Mouse (Mus musculus): ENCODE results near the gene Clic3. TPM values are rescaled to one million over a fixed set of nuclear protein-coding genes. Genes with fewer than 3 reads are reported as not detected.
A peak's percentile ranks its signal among the peaks of the same experiment; 100 is the strongest.

Clic3 gene
- polyA plus RNA-seq, 1 experiment from 2014 or later, result 20.0 TPM

- ATAC-seq (ENCODE audit: insufficient read depth), result no peak
- TF ChIP-seq CTCF (IDR thresholded peaks at IDR 0.05; ENCODE audit: low read depth), result no peak
- Histone ChIP-seq H3K9ac (no peak overlapping the region), H3K27ac (ENCODE audit: low read depth) (no peak overlapping the region), H3K4me1 (ENCODE audit: insufficient read depth) (peaks cover 8% of the 10 kb centered on the region), H3K27me3 (ENCODE audit: insufficient read depth, low read length) (no peaks in the 10 kb centered on the region), H3K4me2 (no peak overlapping the region), H3K4me3 (ENCODE audit: low read depth, low read length) (no peak overlapping the region), H3K9me3 (ENCODE audit: low read depth, low read length) (no peaks in the 10 kb centered on the region), H3K36me3 (ENCODE audit: insufficient read depth) (peaks cover 26% of the 10 kb centered on the region)
- 75% methylated on average over 3 of the region's 3 CpGs for WGBS
- no peak for DNase-seq
Observed at GRCm38 (mm10) chr2:25502726-25503125, 46.1 kb downstream of the Clic3 start.

DNA sequence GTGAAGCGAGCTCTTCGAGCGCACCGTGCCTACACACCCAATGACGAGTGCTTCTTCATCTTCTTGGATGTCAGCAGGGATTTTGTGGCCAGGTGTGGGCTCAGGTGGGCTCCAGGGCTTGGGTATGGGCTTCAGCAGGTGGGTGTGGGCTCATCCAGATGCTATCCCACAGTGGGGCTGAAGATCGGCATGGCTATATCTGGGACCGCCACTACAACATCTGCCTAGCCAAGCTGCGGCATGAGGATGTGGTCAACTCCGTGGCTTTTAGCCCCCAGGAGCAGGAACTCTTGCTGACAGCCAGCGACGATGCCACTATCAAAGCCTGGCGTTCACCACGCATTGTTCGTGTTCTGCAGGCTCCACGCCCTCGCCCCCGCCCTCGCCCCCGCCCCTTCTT, 47.9 kb downstream of the Clic3 start:
- Histone ChIP-seq H3K36me3 (ENCODE audit: insufficient read depth) (peaks cover 26% of the 10 kb centered on the region), H3K9me3 (ENCODE audit: low read depth, low read length) (no peaks in the 10 kb centered on the region), H3K4me2 (no peak overlapping the region), H3K4me1 (ENCODE audit: insufficient read depth) (peaks cover 8% of the 10 kb centered on the region), H3K27me3 (ENCODE audit: insufficient read depth, low read length) (no peaks in the 10 kb centered on the region), H3K4me3 (ENCODE audit: low read depth, low read length) (no peak overlapping the region), H3K27ac (ENCODE audit: low read depth) (no peak overlapping the region), H3K9ac (no peak overlapping the region)
- DNase-seq, result no peak
- no peak for ATAC-seq (ENCODE audit: insufficient read depth)
- WGBS, result 95% methylated on average over 19 of the region's 19 CpGs
- no peak for TF ChIP-seq CTCF (IDR thresholded peaks at IDR 0.05; ENCODE audit: low read depth)

DNA sequence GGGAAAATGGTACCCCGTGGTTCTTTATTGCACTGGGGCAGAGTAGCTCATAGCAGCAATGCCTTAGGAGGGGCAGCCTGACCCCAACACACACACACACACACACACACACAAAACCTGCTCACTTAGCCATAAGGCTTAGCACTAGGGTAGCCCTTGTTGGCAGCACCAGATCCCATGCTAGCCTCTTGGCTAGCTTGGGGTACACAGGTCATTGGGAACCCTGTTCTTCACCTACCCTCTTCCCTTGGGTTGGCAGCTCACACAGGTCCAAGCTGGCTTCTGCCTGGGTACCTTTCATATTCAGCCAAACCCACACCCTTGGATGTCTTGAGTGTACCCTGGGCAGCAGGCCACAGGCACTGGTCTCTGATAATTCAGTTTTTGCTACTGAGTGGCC, 48.4 kb downstream of the Clic3 start:
- Histone ChIP-seq H3K9me3 (ENCODE audit: low read depth, low read length) (no peaks in the 10 kb centered on the region), H3K4me2 (no peak overlapping the region), H3K27me3 (ENCODE audit: insufficient read depth, low read length) (no peaks in the 10 kb centered on the region), H3K27ac (ENCODE audit: low read depth) (no peak overlapping the region), H3K4me3 (ENCODE audit: low read depth, low read length) (no peak overlapping the region), H3K4me1 (ENCODE audit: insufficient read depth) (peaks cover 7% of the 10 kb centered on the region), H3K9ac (no peak overlapping the region), H3K36me3 (ENCODE audit: insufficient read depth) (peaks cover 26% of the 10 kb centered on the region)
- WGBS, result 91% methylated on average over 1 of the region's 1 CpGs
- ATAC-seq (ENCODE audit: insufficient read depth) (no peak), DNase-seq (no peak)
- no peak for TF ChIP-seq CTCF (IDR thresholded peaks at IDR 0.05; ENCODE audit: low read depth)

- no peak for TF ChIP-seq CTCF (IDR thresholded peaks at IDR 0.05; ENCODE audit: low read depth)
- H3K27ac ChIP-seq (ENCODE audit: low read depth), result no peak overlapping the region
- peaks cover 26% of the 10 kb centered on the region for H3K36me3 ChIP-seq (ENCODE audit: insufficient read depth)
- H3K4me1 ChIP-seq (ENCODE audit: insufficient read depth), result peaks cover 5% of the 10 kb centered on the region
- ATAC-seq (ENCODE audit: insufficient read depth), result no peak
- no peak overlapping the region for H3K4me3 ChIP-seq (ENCODE audit: low read depth, low read length)
- WGBS, result 93% methylated on average over 4 of the region's 4 CpGs
- no peaks in the 10 kb centered on the region for H3K27me3 ChIP-seq (ENCODE audit: insufficient read depth, low read length)
- DNase-seq, result no peak
- no peak overlapping the region for H3K9ac ChIP-seq
- H3K9me3 ChIP-seq (ENCODE audit: low read depth, low read length), result no peaks in the 10 kb centered on the region
- H3K4me2 ChIP-seq, result no peak overlapping the region
Observed at GRCm38 (mm10) chr2:25505860-25506259, 49.2 kb downstream of the Clic3 start.

DNA sequence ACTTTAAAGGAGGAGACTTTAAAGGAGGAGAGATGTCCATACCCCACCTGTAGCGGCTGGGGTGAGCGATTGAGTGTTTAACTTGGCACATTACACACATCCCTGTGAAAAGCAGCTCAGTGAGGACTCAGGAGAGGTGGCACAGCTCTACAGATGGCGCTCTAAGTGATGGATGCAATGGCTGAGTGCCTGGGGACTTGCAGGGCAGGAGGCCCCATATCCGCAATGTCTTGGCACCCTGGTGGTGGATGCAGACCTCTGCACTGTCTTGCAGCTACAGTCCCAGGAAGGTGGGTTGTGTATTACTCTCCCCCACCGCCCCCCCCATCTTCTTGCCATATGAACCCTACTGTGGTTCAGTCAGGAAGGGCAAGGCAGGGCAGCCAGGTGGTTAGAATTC, 50.3 kb downstream of the Clic3 start:
- ATAC-seq (ENCODE audit: insufficient read depth), result no peak
- Histone ChIP-seq H3K4me1 (ENCODE audit: insufficient read depth) (peaks cover under 1% of the 10 kb centered on the region; the same call in 1 of the 2 replicates), H3K9me3 (ENCODE audit: low read depth, low read length) (no peaks in the 10 kb centered on the region), H3K36me3 (ENCODE audit: insufficient read depth) (peaks cover 26% of the 10 kb centered on the region), H3K9ac (no peak overlapping the region), H3K4me2 (no peak overlapping the region), H3K27me3 (ENCODE audit: insufficient read depth, low read length) (no peaks in the 10 kb centered on the region), H3K4me3 (ENCODE audit: low read depth, low read length) (no peak overlapping the region), H3K27ac (ENCODE audit: low read depth) (no peak overlapping the region)
- WGBS, result 28% methylated on average over 5 of the region's 5 CpGs
- DNase-seq, result peak; percentile 41
- peak; percentile 56 for TF ChIP-seq CTCF (IDR thresholded peaks at IDR 0.05; ENCODE audit: low read depth)

Small RNA genes within 50 kb of the gene (microRNA-seq; reads per million reads assigned to microRNA genes)
- not detected for gene Mir3087 (ENCODE audit: borderline number of aligned reads)

Other genes with a start within 250 kb of the Clic3 start
- gene Nelfb, start 245.3 kb upstream of the Clic3 start, polyA plus RNA-seq (2014; fragmentation: Nextera tagmentation; extraction: Ambion mirVana), result 96.6 and 108 TPM in 2 replicates
- gene Stpg3, start 242.2 kb upstream of the Clic3 start, polyA plus RNA-seq (2014; fragmentation: Nextera tagmentation; extraction: Ambion mirVana), result not detected in 2 replicates
- gene Fam166a, start 238.1 kb upstream of the Clic3 start, polyA plus RNA-seq (2014; fragmentation: Nextera tagmentation; extraction: Ambion mirVana), result 0.47 TPM in 1 of 2 replicates, not detected in the other
- gene Tubb4b, start 232.1 kb upstream of the Clic3 start, polyA plus RNA-seq (2014; fragmentation: Nextera tagmentation; extraction: Ambion mirVana), result 593 and 610 TPM in 2 replicates
- not detected in 2 replicates for gene Slc34a3, start 222.5 kb upstream of the Clic3 start, polyA plus RNA-seq (2014; fragmentation: Nextera tagmentation; extraction: Ambion mirVana)
- not detected in 2 replicates for gene Rnf224, start 220.1 kb upstream of the Clic3 start, polyA plus RNA-seq (2014; fragmentation: Nextera tagmentation; extraction: Ambion mirVana)
- gene Rnf208, start 214.6 kb upstream of the Clic3 start, polyA plus RNA-seq (2014; fragmentation: Nextera tagmentation; extraction: Ambion mirVana), result 7.7 and 9.9 TPM in 2 replicates
- not detected in 2 replicates for gene Cysrt1, start 214.4 kb upstream of the Clic3 start, polyA plus RNA-seq (2014; fragmentation: Nextera tagmentation; extraction: Ambion mirVana)
- gene AL732309.1, start 210.0 kb upstream of the Clic3 start, polyA plus RNA-seq (2014; fragmentation: Nextera tagmentation; extraction: Ambion mirVana), result 3.5 and 3.6 TPM in 2 replicates
- 14.5 and 16.4 TPM in 2 replicates for gene Tmem203, start 201.4 kb upstream of the Clic3 start, polyA plus RNA-seq (2014; fragmentation: Nextera tagmentation; extraction: Ambion mirVana)
- 4.7 and 5.0 TPM in 2 replicates for gene Tprn, start 194.2 kb upstream of the Clic3 start, polyA plus RNA-seq (2014; fragmentation: Nextera tagmentation; extraction: Ambion mirVana)
- gene Ssna1, start 184.4 kb upstream of the Clic3 start, polyA plus RNA-seq (2014; fragmentation: Nextera tagmentation; extraction: Ambion mirVana), result 217 and 229 TPM in 2 replicates
- 109 and 119 TPM in 2 replicates for gene Anapc2, start 184.4 kb upstream of the Clic3 start, polyA plus RNA-seq (2014; fragmentation: Nextera tagmentation; extraction: Ambion mirVana)
- not detected in 2 replicates for gene Tmem210, start 168.7 kb upstream of the Clic3 start, polyA plus RNA-seq (2014; fragmentation: Nextera tagmentation; extraction: Ambion mirVana)
- gene Lrrc26, start 166.9 kb upstream of the Clic3 start, polyA plus RNA-seq (2014; fragmentation: Nextera tagmentation; extraction: Ambion mirVana), result 0.46 and 0.89 TPM in 2 replicates
- gene Grin1, start 137.7 kb upstream of the Clic3 start, polyA plus RNA-seq (2014; fragmentation: Nextera tagmentation; extraction: Ambion mirVana), result 0.78 and 0.84 TPM in 2 replicates
- 70.9 and 76.4 TPM in 2 replicates for gene Man1b1, start 124.5 kb upstream of the Clic3 start, polyA plus RNA-seq (2014; fragmentation: Nextera tagmentation; extraction: Ambion mirVana)
- 13.9 and 16.6 TPM in 2 replicates for gene Dpp7, start 100.5 kb upstream of the Clic3 start, polyA plus RNA-seq (2014; fragmentation: Nextera tagmentation; extraction: Ambion mirVana)
- 17.4 and 20.1 TPM in 2 replicates for gene Uap1l1, start 91.2 kb upstream of the Clic3 start, polyA plus RNA-seq (2014; fragmentation: Nextera tagmentation; extraction: Ambion mirVana)
- 42.0 and 45.5 TPM in 2 replicates for gene Sapcd2, start 84.5 kb upstream of the Clic3 start, polyA plus RNA-seq (2014; fragmentation: Nextera tagmentation; extraction: Ambion mirVana)
- 0.92 and 1.2 TPM in 2 replicates for gene Entpd2, start 61.0 kb upstream of the Clic3 start, polyA plus RNA-seq (2014; fragmentation: Nextera tagmentation; extraction: Ambion mirVana)
- 19.5 and 20.5 TPM in 2 replicates for gene Npdc1, start 57.5 kb upstream of the Clic3 start, polyA plus RNA-seq (2014; fragmentation: Nextera tagmentation; extraction: Ambion mirVana)
- not detected in 2 replicates for gene Fut7, start 33.6 kb upstream of the Clic3 start, polyA plus RNA-seq (2014; fragmentation: Nextera tagmentation; extraction: Ambion mirVana)
- gene Abca2, start 28.1 kb upstream of the Clic3 start, polyA plus RNA-seq (2014; fragmentation: Nextera tagmentation; extraction: Ambion mirVana), result 3.9 and 4.6 TPM in 2 replicates
- 15.8 and 23.5 TPM in 2 replicates for gene Paxx, start 4.3 kb downstream of the Clic3 start, polyA plus RNA-seq (2014; fragmentation: Nextera tagmentation; extraction: Ambion mirVana)
- gene Ptgds, start 13.2 kb downstream of the Clic3 start, polyA plus RNA-seq (2014; fragmentation: Nextera tagmentation; extraction: Ambion mirVana), result 3.3 and 3.4 TPM in 2 replicates
- gene Lcn12, start 37.1 kb downstream of the Clic3 start, polyA plus RNA-seq (2014; fragmentation: Nextera tagmentation; extraction: Ambion mirVana), result not detected in 2 replicates
- gene Fbxw5, start 43.9 kb downstream of the Clic3 start, polyA plus RNA-seq (2014; fragmentation: Nextera tagmentation; extraction: Ambion mirVana), result 75.8 and 77.7 TPM in 2 replicates
- 3.9 and 5.5 TPM in 2 replicates for gene C8g, start 44.9 kb downstream of the Clic3 start, polyA plus RNA-seq (2014; fragmentation: Nextera tagmentation; extraction: Ambion mirVana)
- 34.8 and 35.3 TPM in 2 replicates for gene Traf2, start 90.1 kb downstream of the Clic3 start, polyA plus RNA-seq (2014; fragmentation: Nextera tagmentation; extraction: Ambion mirVana)
- 282 and 295 TPM in 2 replicates for gene Edf1, start 101.0 kb downstream of the Clic3 start, polyA plus RNA-seq (2014; fragmentation: Nextera tagmentation; extraction: Ambion mirVana)
- gene Mamdc4, start 118.0 kb downstream of the Clic3 start, polyA plus RNA-seq (2014; fragmentation: Nextera tagmentation; extraction: Ambion mirVana), result 2.2 and 4.1 TPM in 2 replicates
- 183 and 197 TPM in 2 replicates for gene Phpt1, start 118.4 kb downstream of the Clic3 start, polyA plus RNA-seq (2014; fragmentation: Nextera tagmentation; extraction: Ambion mirVana)
- 0.37 TPM in 1 of 2 replicates, not detected in the other for gene Ajm1, start 124.9 kb downstream of the Clic3 start, polyA plus RNA-seq (2014; fragmentation: Nextera tagmentation; extraction: Ambion mirVana)
- gene Rabl6, start 151.7 kb downstream of the Clic3 start, polyA plus RNA-seq (2014; fragmentation: Nextera tagmentation; extraction: Ambion mirVana), result 75.5 and 85.7 TPM in 2 replicates
- 0.24 and 0.28 TPM in 2 replicates for gene Ccdc183, start 160.8 kb downstream of the Clic3 start, polyA plus RNA-seq (2014; fragmentation: Nextera tagmentation; extraction: Ambion mirVana)
- 21.9 and 26.0 TPM in 2 replicates for gene Tmem141, start 165.2 kb downstream of the Clic3 start, polyA plus RNA-seq (2014; fragmentation: Nextera tagmentation; extraction: Ambion mirVana)
- gene Fcna, start 171.2 kb downstream of the Clic3 start, polyA plus RNA-seq (2014; fragmentation: Nextera tagmentation; extraction: Ambion mirVana), result 1.8 and 2.9 TPM in 2 replicates
- 0.51 and 0.61 TPM in 2 replicates for gene Lcn8, start 196.3 kb downstream of the Clic3 start, polyA plus RNA-seq (2014; fragmentation: Nextera tagmentation; extraction: Ambion mirVana)
- not detected in 2 replicates for gene Lcn5, start 201.1 kb downstream of the Clic3 start, polyA plus RNA-seq (2014; fragmentation: Nextera tagmentation; extraction: Ambion mirVana)
- not detected in 2 replicates for gene Lcn6, start 219.9 kb downstream of the Clic3 start, polyA plus RNA-seq (2014; fragmentation: Nextera tagmentation; extraction: Ambion mirVana)
- not detected in 2 replicates for gene Lcn10, start 225.9 kb downstream of the Clic3 start, polyA plus RNA-seq (2014; fragmentation: Nextera tagmentation; extraction: Ambion mirVana)
- not detected in 2 replicates for gene Obp2a, start 243.2 kb downstream of the Clic3 start, polyA plus RNA-seq (2014; fragmentation: Nextera tagmentation; extraction: Ambion mirVana)
- gene Bmyc, start 249.9 kb downstream of the Clic3 start, polyA plus RNA-seq (2014; fragmentation: Nextera tagmentation; extraction: Ambion mirVana), result 65.3 and 71.9 TPM in 2 replicates

Measured in lung, embryonic 14.5 days (tissue).